Mouse (Mus musculus) adrenal gland, adult (tissue): ENCODE data around the gene Ttc8.

Source experiments
- DNase-seq, 2 experiments: peaks; one replicate each; pipeline ENCODE4 v3.0.0; 2022 to 2023; ENCODE audit warnings: low spot score in 1 of 2; ENCODE audit not compliant: inconsistent age in 2 of 2

The Ttc8 gene

GRCm38 (mm10) chr12:99024430-99024960 lies 104.1 kb downstream of the Ttc8 start:
- no peak for DNase-seq

- no peak for DNase-seq
Observed at GRCm38 (mm10) chr12:99026291-99026690, 105.9 kb downstream of the Ttc8 start.

GRCm38 (mm10) chr12:99028665-99029064 lies 108.3 kb downstream of the Ttc8 start:
- DNase-seq = no peak

- no peak for DNase-seq
Observed at GRCm38 (mm10) chr12:99030022-99030421, 109.6 kb downstream of the Ttc8 start.
